Mouse (Mus musculus): ENCODE data around the gene Il17c. TPM values are rescaled to one million over a fixed set of nuclear protein-coding genes. Genes with fewer than 3 reads are reported as not detected.

Gene Il17c
- polyA plus RNA-seq, 1 experiment from 2014 or later, result 0.36 TPM

DNA sequence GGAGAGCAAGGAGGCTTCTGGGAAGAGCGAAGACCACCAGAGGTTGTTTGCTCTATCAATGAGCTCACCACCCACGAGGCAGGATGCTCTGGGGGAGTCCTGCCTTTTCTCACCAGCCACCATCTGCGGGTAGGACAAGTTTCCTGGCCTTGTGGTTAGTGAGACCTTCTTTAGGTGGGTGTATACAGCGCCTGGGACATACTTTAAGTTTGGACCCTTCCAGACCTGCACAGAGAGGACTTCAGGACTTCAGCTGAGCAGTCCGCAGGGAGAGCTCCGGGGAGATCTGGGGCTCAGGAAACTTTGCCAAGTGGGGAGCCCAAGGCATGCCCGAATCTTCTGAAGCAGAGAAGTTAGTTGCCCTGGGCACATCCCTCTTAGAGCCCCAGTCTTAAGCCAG is 38.2 kb downstream of the Il17c start:
- H3K36me3 ChIP-seq (ENCODE audit: control insufficient read depth, insufficient read depth, low read length), result no peaks in the 10 kb centered on the region
- no peak overlapping the region for H3K9ac ChIP-seq (replicated peaks; ENCODE audit: low read depth, low read length)
- H3K27ac ChIP-seq (ENCODE audit: low read length), result no peak overlapping the region
- no peak for ATAC-seq (ENCODE audit: insufficient number of reproducible peaks, insufficient read depth, low FRiP score, low read depth)
- peak overlapping the region; percentile 57 for H3K4me2 ChIP-seq (replicated peaks; ENCODE audit: low read depth, low read length)
- WGBS, result 26% methylated on average over 7 of the region's 7 CpGs
- peaks cover 17% of the 10 kb centered on the region for H3K27me3 ChIP-seq (ENCODE audit: control insufficient read depth, insufficient read depth, low read length)
- H3K9me3 ChIP-seq (ENCODE audit: control insufficient read depth, low read depth, low read length), result no peaks in the 10 kb centered on the region
- peak overlapping the region; percentile 30; the same call in 1 of the 2 replicates for H3K4me3 ChIP-seq (ENCODE audit: low read depth, low read length)
- peaks cover 10% of the 10 kb centered on the region; the same call in 1 of the 2 replicates for H3K4me1 ChIP-seq (ENCODE audit: control insufficient read depth, insufficient read depth, low read length)

DNA sequence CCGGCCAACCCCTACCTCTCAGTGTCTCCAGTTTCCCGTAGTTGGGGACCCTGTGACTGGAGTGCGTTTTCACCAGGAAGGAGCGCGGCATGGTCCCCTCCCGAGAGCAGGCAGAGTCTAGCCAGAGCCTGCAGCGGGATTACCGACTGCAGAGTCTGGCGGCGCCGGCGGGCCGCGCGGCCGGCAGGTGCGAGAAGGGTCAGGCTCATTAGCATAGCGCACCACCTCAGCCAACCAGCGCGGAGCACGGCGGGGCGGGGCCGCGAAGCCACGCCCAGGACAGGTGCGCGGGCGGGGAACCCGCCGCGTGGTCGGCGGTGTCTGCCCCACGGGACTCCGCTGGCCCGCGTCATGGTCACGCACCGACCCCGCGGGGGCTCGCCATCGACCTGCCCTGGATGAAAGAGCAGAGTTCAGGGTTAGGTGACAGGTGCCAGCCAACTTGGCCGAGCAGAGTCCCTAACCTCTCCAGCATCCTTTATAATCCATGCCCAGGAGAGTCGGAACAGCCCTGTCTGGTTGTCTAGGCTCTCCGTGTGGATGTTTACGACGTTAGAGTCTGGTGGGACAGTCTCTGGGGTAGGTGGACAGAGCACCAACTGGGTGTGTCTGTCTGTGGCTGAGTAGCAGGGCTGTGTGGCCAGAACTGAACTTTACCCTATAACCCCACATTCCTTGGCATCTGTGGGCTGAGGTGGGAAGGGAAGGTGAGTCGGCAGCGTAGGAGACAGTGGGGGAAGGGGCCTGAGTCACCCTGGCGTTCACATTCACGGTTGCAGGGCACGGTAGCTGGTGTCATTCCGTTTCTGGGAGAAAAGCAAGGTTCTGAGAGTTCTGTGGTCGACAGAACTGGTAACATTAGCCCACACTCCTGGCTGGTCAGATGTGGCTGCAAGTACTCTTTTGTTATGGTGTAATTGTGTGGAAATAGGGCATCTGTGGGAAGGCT is 39.0 kb downstream of the Il17c start, which contains the start of gene Snai3:
Snai3 (minus strand) TSS at position 210 of the 949 bp plus-strand sequence.
- Histone ChIP-seq H3K4me2 (replicated peaks; ENCODE audit: low read depth, low read length) (peak within 1 kb of the TSS; percentile 57), H3K4me3 (ENCODE audit: low read depth, low read length) (peak within 1 kb of the TSS; percentile 30), H3K9ac (replicated peaks; ENCODE audit: low read depth, low read length) (no peak within 1 kb of the TSS), H3K36me3 (ENCODE audit: control insufficient read depth, insufficient read depth, low read length) (peaks cover 4% of the 10 kb centered on the region), H3K4me1 (ENCODE audit: control insufficient read depth, insufficient read depth, low read length) (peaks cover 10% of the 10 kb centered on the region; the same call in 1 of the 2 replicates), H3K9me3 (ENCODE audit: control insufficient read depth, low read depth, low read length) (no peaks in the 10 kb centered on the region), H3K27me3 (ENCODE audit: control insufficient read depth, insufficient read depth, low read length) (peaks cover 17% of the 10 kb centered on the region), H3K27ac (ENCODE audit: low read length) (no peak within 1 kb of the TSS)
- ATAC-seq (ENCODE audit: insufficient number of reproducible peaks, insufficient read depth, low FRiP score, low read depth), result peak; percentile 90
- 2% methylated on average over 56 of the region's 56 CpGs for WGBS

DNA sequence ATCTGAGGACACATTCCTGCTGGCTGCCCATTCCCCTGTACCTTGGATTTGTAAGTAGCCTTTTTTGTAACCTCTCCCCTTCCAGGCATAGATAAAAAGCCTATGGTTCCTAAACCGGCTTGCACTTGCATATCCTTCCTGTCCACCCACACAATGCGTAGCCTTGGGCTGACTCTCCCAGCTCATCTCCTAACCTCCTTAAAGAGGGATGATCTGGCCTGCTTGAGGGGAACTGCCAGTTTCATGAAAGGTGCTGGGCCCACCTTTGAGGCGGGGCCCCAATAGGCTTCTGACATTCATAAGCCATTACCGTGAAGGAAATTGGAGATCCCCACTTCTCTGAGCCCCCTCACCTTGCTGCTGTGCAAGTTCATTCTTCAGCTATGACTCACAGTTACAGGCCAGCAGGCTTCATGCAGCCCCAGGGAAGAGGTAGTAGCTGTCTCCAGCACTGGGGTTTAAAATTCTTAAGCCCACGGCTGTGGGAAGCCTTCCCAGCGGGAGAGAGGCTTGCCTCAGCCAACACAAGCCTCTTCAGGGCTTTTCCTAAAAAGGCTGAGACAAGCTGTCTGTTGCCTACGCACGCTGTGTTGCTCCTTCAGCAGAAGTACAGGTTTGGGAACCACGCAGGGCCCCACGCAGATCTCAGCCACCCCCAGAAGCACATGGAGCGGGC is 39.8 kb downstream of the Il17c start:
- peaks cover 17% of the 10 kb centered on the region for H3K27me3 ChIP-seq (ENCODE audit: control insufficient read depth, insufficient read depth, low read length)
- H3K9me3 ChIP-seq (ENCODE audit: control insufficient read depth, low read depth, low read length), result no peaks in the 10 kb centered on the region
- H3K36me3 ChIP-seq (ENCODE audit: control insufficient read depth, insufficient read depth, low read length), result peaks cover 9% of the 10 kb centered on the region
- no peak overlapping the region for H3K9ac ChIP-seq (replicated peaks; ENCODE audit: low read depth, low read length)
- no peak overlapping the region for H3K27ac ChIP-seq (ENCODE audit: low read length)
- no peak overlapping the region for H3K4me3 ChIP-seq (ENCODE audit: low read depth, low read length)
- 59% methylated on average over 11 of the region's 11 CpGs for WGBS
- no peak overlapping the region for H3K4me2 ChIP-seq (replicated peaks; ENCODE audit: low read depth, low read length)
- H3K4me1 ChIP-seq (ENCODE audit: control insufficient read depth, insufficient read depth, low read length), result peaks cover 10% of the 10 kb centered on the region; the same call in 1 of the 2 replicates
- no peak for ATAC-seq (ENCODE audit: insufficient number of reproducible peaks, insufficient read depth, low FRiP score, low read depth)

DNA sequence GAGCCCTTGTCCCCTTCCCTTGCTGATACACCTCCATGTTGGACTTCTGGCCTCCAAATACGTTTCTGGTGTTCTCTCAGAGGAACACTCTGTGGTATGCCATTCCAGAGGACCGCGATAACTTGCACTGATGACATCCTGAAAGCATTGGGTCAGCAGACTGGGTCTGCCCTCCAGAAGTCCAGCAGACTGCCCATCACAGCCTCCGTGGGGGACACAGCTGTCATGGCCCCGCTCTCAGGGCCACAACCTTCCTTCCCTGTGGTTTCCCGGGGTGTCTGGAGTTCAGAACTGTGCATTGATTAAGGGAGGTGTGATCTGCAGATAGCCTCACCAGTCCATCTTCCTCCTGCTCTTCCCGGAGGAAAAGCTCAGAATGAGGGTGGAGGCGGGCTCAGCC is 40.7 kb downstream of the Il17c start:
- Histone ChIP-seq H3K36me3 (ENCODE audit: control insufficient read depth, insufficient read depth, low read length) (peaks cover 16% of the 10 kb centered on the region), H3K4me1 (ENCODE audit: control insufficient read depth, insufficient read depth, low read length) (peaks cover 10% of the 10 kb centered on the region; the same call in 1 of the 2 replicates), H3K4me2 (replicated peaks; ENCODE audit: low read depth, low read length) (no peak overlapping the region), H3K4me3 (ENCODE audit: low read depth, low read length) (no peak overlapping the region), H3K27ac (ENCODE audit: low read length) (no peak overlapping the region), H3K27me3 (ENCODE audit: control insufficient read depth, insufficient read depth, low read length) (peaks cover 17% of the 10 kb centered on the region), H3K9me3 (ENCODE audit: control insufficient read depth, low read depth, low read length) (no peaks in the 10 kb centered on the region), H3K9ac (replicated peaks; ENCODE audit: low read depth, low read length) (no peak overlapping the region)
- ATAC-seq (ENCODE audit: insufficient number of reproducible peaks, insufficient read depth, low FRiP score, low read depth), result no peak
- 70% methylated on average over 8 of the region's 8 CpGs for WGBS

DNA sequence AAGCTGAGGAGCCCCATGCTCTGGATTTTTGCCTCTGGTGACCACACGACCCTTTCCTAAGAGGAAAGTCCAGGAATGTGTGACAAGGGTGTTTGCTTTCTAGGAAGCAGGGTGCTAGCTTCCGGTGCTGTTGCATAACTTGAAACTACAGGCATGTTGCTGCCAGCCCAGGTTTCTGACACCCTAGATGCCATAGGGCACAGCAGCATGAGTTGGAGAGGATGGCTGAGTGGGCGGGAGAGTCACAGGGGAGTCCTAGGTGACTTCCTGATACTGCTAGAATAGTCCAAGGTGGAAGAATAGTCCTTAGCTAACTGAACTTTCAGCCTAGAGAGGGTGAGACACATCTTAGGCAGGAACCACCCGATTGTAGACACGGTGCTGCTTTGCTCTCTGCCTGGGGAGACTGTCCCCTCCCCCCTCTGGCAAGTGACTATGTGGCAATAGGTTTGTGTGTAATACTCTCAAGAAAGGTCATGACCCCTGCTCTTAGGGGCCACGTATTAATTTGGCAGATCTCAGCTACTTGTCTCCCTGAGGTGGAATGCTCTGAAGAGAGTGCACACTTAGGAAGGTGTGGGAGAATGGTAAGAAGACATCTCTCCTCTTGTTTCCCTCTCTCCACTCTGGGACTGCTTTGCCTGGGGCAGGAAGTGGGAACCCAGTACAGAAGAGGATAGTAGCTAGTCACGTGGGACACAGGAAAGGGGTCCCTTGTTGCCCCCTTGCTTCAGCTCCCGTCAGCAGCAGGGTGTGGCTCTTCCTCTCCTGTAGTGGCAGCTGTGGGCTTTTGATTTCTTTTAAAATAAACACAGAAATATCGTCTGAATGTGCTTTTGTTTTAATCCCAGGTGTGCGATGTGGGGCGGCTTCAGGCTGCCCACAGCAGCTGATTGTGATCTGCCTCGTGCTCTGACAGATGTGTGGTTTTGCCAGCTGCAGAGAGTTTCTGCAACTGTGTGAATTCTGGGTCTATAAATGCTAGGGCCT is 42.1 kb downstream of the Il17c start:
- Histone ChIP-seq H3K4me1 (ENCODE audit: control insufficient read depth, insufficient read depth, low read length) (peaks cover 10% of the 10 kb centered on the region; the same call in 1 of the 2 replicates), H3K27ac (ENCODE audit: low read length) (no peak overlapping the region), H3K36me3 (ENCODE audit: control insufficient read depth, insufficient read depth, low read length) (peaks cover 27% of the 10 kb centered on the region), H3K9ac (replicated peaks; ENCODE audit: low read depth, low read length) (no peak overlapping the region), H3K27me3 (ENCODE audit: control insufficient read depth, insufficient read depth, low read length) (peaks cover 17% of the 10 kb centered on the region), H3K4me2 (replicated peaks; ENCODE audit: low read depth, low read length) (no peak overlapping the region), H3K4me3 (ENCODE audit: low read depth, low read length) (no peak overlapping the region), H3K9me3 (ENCODE audit: control insufficient read depth, low read depth, low read length) (no peaks in the 10 kb centered on the region)
- WGBS, result 35% methylated on average over 12 of the region's 12 CpGs
- no peak for ATAC-seq (ENCODE audit: insufficient number of reproducible peaks, insufficient read depth, low FRiP score, low read depth)

DNA sequence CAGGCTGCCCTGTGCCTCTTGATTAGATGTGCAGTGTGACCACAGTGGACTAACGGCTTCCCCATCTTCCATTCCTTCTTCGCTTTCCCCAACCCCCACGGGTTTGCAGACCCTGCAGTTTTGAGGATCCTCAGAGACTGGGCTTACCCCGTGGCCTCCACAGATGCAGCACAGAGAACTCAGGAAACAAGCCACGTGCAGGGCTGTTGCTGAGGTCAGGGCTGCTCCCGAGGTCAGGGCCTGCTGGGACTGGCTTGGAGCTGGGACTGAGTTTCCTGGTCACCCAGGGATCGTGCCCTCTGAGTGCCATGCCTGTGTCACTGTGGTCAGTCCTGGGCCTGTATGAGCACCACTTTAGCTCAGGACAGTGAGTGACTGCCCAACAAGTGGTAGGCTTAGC is 43.2 kb downstream of the Il17c start:
- peaks cover 10% of the 10 kb centered on the region; the same call in 1 of the 2 replicates for H3K4me1 ChIP-seq (ENCODE audit: control insufficient read depth, insufficient read depth, low read length)
- no peak overlapping the region for H3K9ac ChIP-seq (replicated peaks; ENCODE audit: low read depth, low read length)
- H3K27me3 ChIP-seq (ENCODE audit: control insufficient read depth, insufficient read depth, low read length), result peaks cover 10% of the 10 kb centered on the region
- H3K4me3 ChIP-seq (ENCODE audit: low read depth, low read length), result no peak overlapping the region
- peaks cover 28% of the 10 kb centered on the region for H3K36me3 ChIP-seq (ENCODE audit: control insufficient read depth, insufficient read depth, low read length)
- no peak overlapping the region for H3K4me2 ChIP-seq (replicated peaks; ENCODE audit: low read depth, low read length)
- no peak overlapping the region for H3K27ac ChIP-seq (ENCODE audit: low read length)
- no peaks in the 10 kb centered on the region for H3K9me3 ChIP-seq (ENCODE audit: control insufficient read depth, low read depth, low read length)
- no peak for ATAC-seq (ENCODE audit: insufficient number of reproducible peaks, insufficient read depth, low FRiP score, low read depth)
- 67% methylated on average over 7 of the region's 7 CpGs for WGBS

DNA sequence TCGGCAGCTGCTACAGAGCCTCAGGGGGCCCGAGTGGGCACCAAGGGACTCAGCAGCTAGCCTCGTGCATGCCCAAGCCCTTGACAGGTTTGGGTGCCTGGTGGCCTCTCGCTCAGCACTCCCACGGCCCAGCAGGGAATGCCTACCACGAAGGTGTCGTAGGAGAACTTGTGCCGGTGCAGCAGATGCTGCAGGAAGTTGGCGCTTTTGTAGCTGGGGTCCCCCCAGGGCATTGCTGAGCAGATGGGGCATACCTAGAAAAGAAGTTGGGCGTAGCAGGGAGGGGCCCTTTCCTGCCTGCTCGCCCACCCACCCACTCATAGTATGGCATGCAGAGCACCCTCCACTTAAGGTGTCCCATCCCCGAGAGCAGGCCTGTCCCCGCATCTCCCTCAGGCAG is 46.0 kb downstream of the Il17c start:
- Histone ChIP-seq H3K4me1 (ENCODE audit: control insufficient read depth, insufficient read depth, low read length) (no peaks in the 10 kb centered on the region), H3K36me3 (ENCODE audit: control insufficient read depth, insufficient read depth, low read length) (peaks cover 34% of the 10 kb centered on the region), H3K9ac (replicated peaks; ENCODE audit: low read depth, low read length) (no peak overlapping the region), H3K4me2 (replicated peaks; ENCODE audit: low read depth, low read length) (no peak overlapping the region), H3K4me3 (ENCODE audit: low read depth, low read length) (no peak overlapping the region), H3K9me3 (ENCODE audit: control insufficient read depth, low read depth, low read length) (no peaks in the 10 kb centered on the region), H3K27me3 (ENCODE audit: control insufficient read depth, insufficient read depth, low read length) (no peaks in the 10 kb centered on the region), H3K27ac (ENCODE audit: low read length) (no peak overlapping the region)
- ATAC-seq (ENCODE audit: insufficient number of reproducible peaks, insufficient read depth, low FRiP score, low read depth), result no peak
- WGBS, result 89% methylated on average over 13 of the region's 13 CpGs
